Mouse (Mus musculus) hindbrain, embryonic 14.5 days (tissue): Measurements from ENCODE around the gene Bricd5. TPM values are rescaled to one million over a fixed set of nuclear protein-coding genes. Genes with fewer than 3 reads are reported as not detected.

Experiments used
- ATAC-seq: fragments of 200-750 bp; cut with Nextera tagmentation; 2 replicates; pipeline ENCODE4 v1.8.0; 2017; ENCODE audit warnings: moderate number of reproducible peaks, mild to moderate bottlenecking, moderate TSS enrichment, moderate library complexity; ENCODE audit not compliant: low FRiP score
- DNase-seq: peaks from one replicate; pipeline ENCODE4 v3.0.0-alpha.2; 2015; ENCODE audit warnings: low spot score
- H3K27ac ChIP-seq: fragments of 300-500 bp; sonication (generic); 2 replicates; pipeline ENCODE4 v1.5.1; 2014; ENCODE audit warnings: mild to moderate bottlenecking, moderate library complexity
- H3K27me3 ChIP-seq: fragments of 300-500 bp; sonication (generic); 2 replicates; pipeline ENCODE4 v1.6.1; 2014; ENCODE audit warnings: mild to moderate bottlenecking, low read length, mixed read lengths; ENCODE audit not compliant: control insufficient read depth, insufficient read depth
- H3K36me3 ChIP-seq: fragments of 300-500 bp; sonication (generic); replicated peaks from 2 replicates; pipeline ENCODE4 v1.6.1; 2014; ENCODE audit not compliant: control insufficient read depth, insufficient read depth
- H3K4me1 ChIP-seq: fragments of 300-500 bp; sonication (generic); replicated peaks from 2 replicates; pipeline ENCODE4 v1.6.1; 2014; ENCODE audit warnings: antibody characterized with exemption, low read length, mixed read lengths; ENCODE audit not compliant: control insufficient read depth, insufficient read depth
- H3K4me2 ChIP-seq: fragments of 300-500 bp; sonication (generic); replicated peaks from 2 replicates; pipeline ENCODE4 v1.6.1; 2014; ENCODE audit warnings: mild to moderate bottlenecking, moderate library complexity
- H3K4me3 ChIP-seq: fragments of 300-500 bp; sonication (generic); replicated peaks from 2 replicates; pipeline ENCODE4 v1.5.1; 2014; ENCODE audit warnings: mild to moderate bottlenecking, low read length
- H3K9ac ChIP-seq: fragments of 300-500 bp; sonication (generic); 2 replicates; pipeline ENCODE4 v1.6.1; 2014
- H3K9me3 ChIP-seq: fragments of 300-500 bp; sonication (generic); 2 replicates; pipeline ENCODE4 v1.6.1; 2016; ENCODE audit warnings: low read length; ENCODE audit not compliant: control insufficient read depth
- WGBS: fragments of 180-500 bp; shearing (Covaris S2); extraction: QIAGEN DNeasy Blood & Tissue Kit; methylation state at CpG from one replicate; pipeline ENCODE4 v1.1.7; 2014; 5-methylcytosine and 5-hydroxymethylcytosine counted together
- polyA plus RNA-seq: library from polyadenylated mRNA; unstranded; fragments of >200 nt; fragmentation: Nextera tagmentation; extraction: Ambion mirVana; gene quantifications from 2 replicates; pipeline ENCODE4 v1.2.1, GENCODE M21; 2014

Bricd5 gene
- polyA plus RNA-seq, 1 experiment from 2014 or later, result 0.75 TPM

- Histone ChIP-seq H3K27ac (peak overlapping the region; percentile 94), H3K4me1 (no peaks in the 10 kb centered on the region; the same call in 1 of the 2 replicates), H3K9me3 (no peaks in the 10 kb centered on the region), H3K4me3 (peak overlapping the region; percentile 76), H3K27me3 (no peaks in the 10 kb centered on the region), H3K9ac (peak overlapping the region; percentile 80; the same call in 1 of the 2 replicates), H3K4me2 (peak overlapping the region; percentile 65), H3K36me3 (peaks cover 28% of the 10 kb centered on the region)
- ATAC-seq (no peak), DNase-seq (no peak)
- 29% methylated on average over 1 of the region's 1 CpGs for WGBS
Measured at GRCm38 (mm10) chr17:24479431-24479830, 5.7 kb downstream of the Bricd5 start.

DNA sequence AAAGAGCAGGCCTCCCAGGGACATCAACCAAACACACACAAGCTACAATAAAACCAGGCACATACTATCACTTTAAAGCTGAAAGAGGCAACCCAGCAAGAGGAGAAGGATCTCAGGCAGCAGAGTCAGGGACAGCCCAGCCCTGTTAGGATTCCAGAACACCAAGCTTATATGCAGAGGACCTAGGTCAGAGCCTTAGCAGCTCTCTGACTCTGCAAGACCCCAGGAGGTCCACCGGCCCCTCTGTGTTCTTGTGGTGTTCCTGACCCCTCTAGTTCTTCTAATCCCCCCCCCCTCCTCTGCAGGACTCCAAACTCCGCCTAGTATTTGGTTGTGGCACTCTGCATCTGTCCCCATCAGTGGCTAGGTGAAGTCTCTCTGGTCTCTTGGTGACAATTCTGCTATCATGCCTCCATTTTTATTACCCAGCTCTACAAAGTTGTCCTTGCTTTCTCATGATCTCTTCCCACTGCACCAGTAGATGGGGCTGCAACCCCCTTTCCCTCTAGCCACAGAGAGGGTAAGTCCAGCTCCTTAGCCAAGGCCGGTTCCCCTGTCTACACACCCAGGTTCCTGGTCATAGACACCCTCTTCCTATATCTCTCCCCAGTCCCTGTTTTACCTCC is 6.6 kb downstream of the Bricd5 start:
- Histone ChIP-seq H3K9me3 (no peaks in the 10 kb centered on the region), H3K4me3 (no peak overlapping the region), H3K27ac (no peak overlapping the region), H3K4me1 (peaks cover 2% of the 10 kb centered on the region; the same call in 1 of the 2 replicates), H3K4me2 (no peak overlapping the region), H3K27me3 (no peaks in the 10 kb centered on the region), H3K9ac (no peak overlapping the region), H3K36me3 (peaks cover 20% of the 10 kb centered on the region)
- no peak for ATAC-seq
- 57% methylated on average over 3 of the region's 3 CpGs for WGBS
- DNase-seq, result no peak

- Histone ChIP-seq H3K36me3 (peaks cover 10% of the 10 kb centered on the region; the same call in 1 of the 2 replicates), H3K4me2 (no peak overlapping the region), H3K4me1 (peaks cover 7% of the 10 kb centered on the region; the same call in 1 of the 2 replicates), H3K27me3 (no peaks in the 10 kb centered on the region), H3K27ac (no peak overlapping the region), H3K9ac (no peak overlapping the region), H3K4me3 (no peak overlapping the region), H3K9me3 (no peaks in the 10 kb centered on the region)
- DNase-seq (no peak), ATAC-seq (no peak)
- WGBS, result 95% methylated on average over 20 of the region's 20 CpGs
Measured at GRCm38 (mm10) chr17:24481027-24481815, 7.5 kb downstream of the Bricd5 start.

- WGBS, result 66% methylated on average over 3 of the region's 3 CpGs
Measured at GRCm38 (mm10) chr17:24483495-24483894, 9.8 kb downstream of the Bricd5 start.

DNA sequence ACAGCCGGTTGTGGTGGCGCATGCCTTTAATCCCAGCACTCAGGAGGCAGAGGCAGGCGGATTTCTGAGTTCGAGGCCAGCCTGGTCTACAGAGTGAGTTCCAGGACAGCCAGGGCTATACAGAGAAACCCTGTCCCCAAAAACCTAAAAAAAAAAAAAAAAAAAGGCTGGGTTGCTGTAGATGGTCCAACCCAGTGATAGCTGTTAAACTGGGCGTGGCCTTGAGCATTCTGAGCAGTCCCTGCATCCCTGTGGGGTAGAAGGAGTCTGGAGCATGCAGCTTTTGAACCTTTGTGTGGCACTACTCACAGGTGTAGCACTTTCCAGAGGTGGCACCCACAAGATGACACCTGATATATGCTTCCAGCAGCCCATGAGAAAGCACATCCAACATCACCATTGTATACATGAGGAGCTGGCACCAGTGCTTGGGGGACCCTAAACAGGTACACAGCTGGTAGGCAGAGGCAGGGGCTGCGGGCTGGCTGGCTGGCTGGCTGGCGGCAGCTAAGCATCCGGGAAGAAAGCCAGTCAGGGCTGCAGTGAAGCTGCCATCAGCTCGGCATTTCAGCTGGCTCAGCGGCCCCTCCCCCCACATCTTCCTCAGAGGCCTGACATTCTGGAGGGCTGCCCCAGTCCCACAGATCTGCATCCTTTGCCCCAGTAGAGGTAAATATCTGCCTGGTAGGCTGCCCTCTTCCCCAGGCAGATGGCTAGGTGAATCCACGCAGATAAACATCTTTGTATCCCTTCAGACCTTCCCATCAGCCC is 11.6 kb downstream of the Bricd5 start:
- H3K36me3 ChIP-seq, result no peaks in the 10 kb centered on the region
- H3K4me2 ChIP-seq, result 0 out of 2 replicates have a peak overlapping the region, but pooled peaks have one; percentile 8
- peaks cover 27% of the 10 kb centered on the region for H3K4me1 ChIP-seq
- H3K4me3 ChIP-seq, result no peak overlapping the region
- ATAC-seq, result no peak
- peak overlapping the region; percentile 75 for H3K27ac ChIP-seq
- H3K9me3 ChIP-seq, result no peaks in the 10 kb centered on the region
- H3K27me3 ChIP-seq, result no peaks in the 10 kb centered on the region
- H3K9ac ChIP-seq, result peak overlapping the region; percentile 41
- peak; percentile 50 for DNase-seq
- 47% methylated on average over 11 of the region's 11 CpGs for WGBS

More at GRCm38 (mm10) chr17:24483495-24483894, 9.8 kb downstream of the Bricd5 start:
- H3K9ac ChIP-seq, result no peak overlapping the region
- no peak overlapping the region for H3K4me3 ChIP-seq
- DNase-seq, result no peak
- no peaks in the 10 kb centered on the region for H3K27me3 ChIP-seq
- peaks cover 17% of the 10 kb centered on the region for H3K4me1 ChIP-seq
- no peak for ATAC-seq
- no peaks in the 10 kb centered on the region for H3K9me3 ChIP-seq
- no peak overlapping the region for H3K27ac ChIP-seq
- no peak overlapping the region for H3K4me2 ChIP-seq
- H3K36me3 ChIP-seq, result no peaks in the 10 kb centered on the region

GRCm38 (mm10) chr17:24488186-24488661 is 14.5 kb downstream of the Bricd5 start, which contains the start of gene Caskin1:
Gene Caskin1, plus strand, starts transcription at chr17:24488601.
- ATAC-seq (peak; percentile 61), DNase-seq (peak; percentile 64)
- Histone ChIP-seq H3K9me3 (no peaks in the 10 kb centered on the region), H3K4me2 (peak within 1 kb of the TSS; percentile 90), H3K9ac (peak within 1 kb of the TSS; percentile 92), H3K4me3 (peak within 1 kb of the TSS; percentile 81), H3K27ac (peak within 1 kb of the TSS; percentile 97), H3K4me1 (peaks cover 28% of the 10 kb centered on the region), H3K36me3 (no peaks in the 10 kb centered on the region), H3K27me3 (no peaks in the 10 kb centered on the region)
- WGBS, result under 1% methylated on average over 32 of the region's 45 CpGs

DNA sequence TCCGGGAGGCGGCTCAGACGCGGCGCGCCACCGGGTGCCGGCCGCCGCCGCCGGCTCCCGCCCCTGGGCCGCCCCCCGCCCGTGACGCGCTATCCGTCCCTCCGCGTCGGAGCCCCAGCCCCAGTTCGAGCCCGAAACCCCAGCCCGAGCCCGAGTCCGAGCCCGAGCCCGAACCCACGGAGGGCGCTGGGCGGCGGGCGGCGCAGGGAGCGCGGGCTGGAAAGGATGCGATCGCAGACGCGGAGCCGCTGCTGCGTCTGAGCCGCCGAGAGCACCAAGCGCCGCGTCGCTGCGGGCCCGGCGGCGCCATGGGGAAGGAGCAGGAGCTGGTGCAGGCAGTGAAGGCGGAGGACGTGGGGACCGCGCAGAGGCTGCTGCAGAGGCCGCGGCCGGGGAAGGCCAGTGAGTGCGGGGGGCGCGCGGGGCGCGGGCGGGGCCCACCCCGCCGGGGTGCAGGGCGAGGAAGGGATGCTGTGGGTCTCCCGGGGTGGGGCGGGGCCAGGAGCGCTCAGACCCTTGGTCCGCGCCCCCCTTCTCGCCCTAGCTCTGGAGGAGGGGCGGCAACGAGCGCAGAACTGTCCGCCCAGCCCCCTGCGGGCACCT is 15.1 kb downstream of the Bricd5 start:
- Histone ChIP-seq H3K4me1 (peaks cover 28% of the 10 kb centered on the region), H3K4me2 (peak overlapping the region; percentile 90), H3K9ac (peak overlapping the region; percentile 92), H3K9me3 (no peaks in the 10 kb centered on the region), H3K27me3 (no peaks in the 10 kb centered on the region), H3K36me3 (no peaks in the 10 kb centered on the region), H3K27ac (peak overlapping the region; percentile 97), H3K4me3 (peak overlapping the region; percentile 81)
- ATAC-seq (peak; percentile 75), DNase-seq (peak; percentile 58)
- under 1% methylated on average over 55 of the region's 81 CpGs for WGBS

GRCm38 (mm10) chr17:24489265-24490030 is 15.8 kb downstream of the Bricd5 start:
- H3K9ac ChIP-seq, result peak overlapping the region; percentile 92
- no peak for DNase-seq

More at GRCm38 (mm10) chr17:24489265-24490030, 15.8 kb downstream of the Bricd5 start:
- H3K4me2 ChIP-seq, result peak overlapping the region; percentile 90
- H3K4me3 ChIP-seq, result peak overlapping the region; percentile 81
- H3K36me3 ChIP-seq, result no peaks in the 10 kb centered on the region
- no peaks in the 10 kb centered on the region for H3K9me3 ChIP-seq
- WGBS, result 8% methylated on average over 19 of the region's 19 CpGs
- peak overlapping the region; percentile 97 for H3K27ac ChIP-seq
- peaks cover 28% of the 10 kb centered on the region for H3K4me1 ChIP-seq
- no peaks in the 10 kb centered on the region for H3K27me3 ChIP-seq
- peak; percentile 26; the same call in 1 of the 2 replicates for ATAC-seq
